Mouse (Mus musculus) lung, embryonic 14.5 days (tissue): ENCODE measurements around the gene Ncoa3. TPM values are rescaled to one million over a fixed set of nuclear protein-coding genes. Genes with fewer than 3 reads are reported as not detected.
A peak's percentile ranks its signal among the peaks of the same experiment; 100 is the strongest.

Experiments used
- ATAC-seq: fragments of 200-750 bp; cut with Nextera tagmentation; 2 replicates; pipeline ENCODE4 v1.8.0; 2017; ENCODE audit warnings: mild to moderate bottlenecking, moderate TSS enrichment, moderate library complexity; ENCODE audit not compliant: insufficient read depth
- DNase-seq: peaks from one replicate; pipeline ENCODE4 v3.0.0-alpha.2; 2015
- H3K27ac ChIP-seq: fragments of 300-500 bp; sonication (generic); 2 replicates; pipeline ENCODE4 v1.5.1; 2014; ENCODE audit warnings: low read depth, mild to moderate bottlenecking, moderate library complexity
- H3K27me3 ChIP-seq: fragments of 300-500 bp; sonication (generic); 2 replicates; pipeline ENCODE4 v1.6.1; 2014; ENCODE audit warnings: low read length, control low read depth; ENCODE audit not compliant: insufficient read depth
- H3K36me3 ChIP-seq: fragments of 300-500 bp; sonication (generic); 2 replicates; pipeline ENCODE4 v1.6.1; 2014; ENCODE audit warnings: control low read depth; ENCODE audit not compliant: insufficient read depth
- H3K4me1 ChIP-seq: fragments of 300-500 bp; sonication (generic); 2 replicates; pipeline ENCODE4 v1.6.1; 2014; ENCODE audit warnings: antibody characterized with exemption, control low read depth; ENCODE audit not compliant: insufficient read depth
- H3K4me2 ChIP-seq: fragments of 300-500 bp; sonication (generic); 2 replicates; pipeline ENCODE4 v1.6.1; 2014; ENCODE audit warnings: mild to moderate bottlenecking
- H3K4me3 ChIP-seq: fragments of 300-500 bp; sonication (generic); 2 replicates; pipeline ENCODE4 v1.5.1; 2014; ENCODE audit warnings: low read depth, low read length
- H3K9ac ChIP-seq: fragments of 300-500 bp; sonication (generic); 2 replicates; pipeline ENCODE4 v1.6.1; 2014
- H3K9me3 ChIP-seq: fragments of 300-500 bp; sonication (generic); 2 replicates; pipeline ENCODE4 v1.6.1; 2016; ENCODE audit warnings: low read depth, low read length, control low read depth
- CTCF ChIP-seq: IDR thresholded peaks from 2 replicates; pipeline ENCODE4 v1.5.1; 2016; ENCODE audit warnings: antibody characterized with exemption, low read depth
- WGBS: fragments of 180-500 bp; shearing (Covaris S2); extraction: QIAGEN DNeasy Blood & Tissue Kit; methylation state at CpG from one replicate; pipeline ENCODE4 v1.1.7; 2014; 5-methylcytosine and 5-hydroxymethylcytosine counted together
- polyA plus RNA-seq: library from polyadenylated mRNA; unstranded; fragments of >200 nt; fragmentation: Nextera tagmentation; extraction: Ambion mirVana; gene quantifications from 2 replicates; pipeline ENCODE4 v1.2.1, GENCODE M21; 2014

Ncoa3 gene
- polyA plus RNA-seq, 1 experiment from 2014 or later: 17.4 TPM

DNA sequence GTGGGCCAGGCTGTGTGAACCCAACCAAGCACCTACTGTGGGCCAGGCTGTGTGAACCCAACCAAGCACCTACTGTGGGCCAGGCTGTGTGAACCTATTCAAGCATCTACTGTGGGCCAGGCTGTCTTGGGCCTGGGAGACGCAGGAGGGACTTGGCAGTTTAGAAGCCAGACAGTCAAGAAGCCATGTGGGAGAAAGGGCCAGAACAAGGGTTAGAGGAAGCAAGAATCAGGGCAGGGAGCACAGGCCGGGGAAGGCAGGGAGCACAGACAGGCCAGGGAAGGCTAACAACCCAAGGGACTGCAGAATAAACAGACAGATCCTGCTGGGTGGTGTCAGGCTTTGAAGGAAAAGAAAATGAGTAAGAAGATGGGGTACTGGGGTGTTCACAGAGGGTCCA, 118.8 kb downstream of the Ncoa3 start:
- no peak for DNase-seq
- H3K36me3 ChIP-seq: no peaks in the 10 kb centered on the region
- WGBS: 74% methylated on average over 2 of the region's 2 CpGs
- no peaks in the 10 kb centered on the region for H3K9me3 ChIP-seq
- no peak overlapping the region for H3K4me3 ChIP-seq
- no peak overlapping the region for H3K4me2 ChIP-seq
- H3K27ac ChIP-seq: no peak overlapping the region
- TF ChIP-seq CTCF: no peak
- no peak for ATAC-seq
- H3K4me1 ChIP-seq: 0 out of 2 replicates have a peak, but pooled peaks cover 4% of the 10 kb centered on the region
- no peaks in the 10 kb centered on the region for H3K27me3 ChIP-seq
- no peak overlapping the region for H3K9ac ChIP-seq

DNA sequence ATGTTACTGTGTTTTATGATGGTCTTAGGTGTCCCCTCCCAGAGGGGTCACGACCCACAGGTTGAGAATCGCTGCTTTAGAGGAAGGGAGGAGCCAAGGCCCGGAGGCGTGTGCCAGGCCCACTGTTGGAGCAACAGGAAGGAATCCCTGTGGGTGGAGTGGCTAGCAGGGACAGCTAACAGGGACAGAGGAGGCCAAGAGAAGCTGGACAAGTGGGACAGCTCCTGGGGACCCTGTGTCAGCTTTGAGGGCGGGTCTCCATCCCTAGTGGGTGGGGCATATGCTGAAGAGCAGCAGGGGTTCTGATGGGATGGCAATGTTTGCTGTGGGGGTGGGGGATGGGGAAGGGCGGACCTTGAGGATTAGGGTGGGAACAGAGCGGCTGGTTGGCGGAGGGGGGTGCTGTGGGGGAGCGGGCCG, 119.4 kb downstream of the Ncoa3 start:
- 0 out of 2 replicates have a peak, but pooled peaks cover 4% of the 10 kb centered on the region for H3K4me1 ChIP-seq
- ATAC-seq: no peak
- H3K36me3 ChIP-seq: no peaks in the 10 kb centered on the region
- 53% methylated on average over 10 of the region's 10 CpGs for WGBS
- DNase-seq: no peak
- no peaks in the 10 kb centered on the region for H3K27me3 ChIP-seq
- no peaks in the 10 kb centered on the region for H3K9me3 ChIP-seq
- TF ChIP-seq CTCF: no peak
- H3K4me2 ChIP-seq: no peak overlapping the region
- H3K27ac ChIP-seq: no peak overlapping the region
- H3K9ac ChIP-seq: no peak overlapping the region
- H3K4me3 ChIP-seq: no peak overlapping the region

DNA sequence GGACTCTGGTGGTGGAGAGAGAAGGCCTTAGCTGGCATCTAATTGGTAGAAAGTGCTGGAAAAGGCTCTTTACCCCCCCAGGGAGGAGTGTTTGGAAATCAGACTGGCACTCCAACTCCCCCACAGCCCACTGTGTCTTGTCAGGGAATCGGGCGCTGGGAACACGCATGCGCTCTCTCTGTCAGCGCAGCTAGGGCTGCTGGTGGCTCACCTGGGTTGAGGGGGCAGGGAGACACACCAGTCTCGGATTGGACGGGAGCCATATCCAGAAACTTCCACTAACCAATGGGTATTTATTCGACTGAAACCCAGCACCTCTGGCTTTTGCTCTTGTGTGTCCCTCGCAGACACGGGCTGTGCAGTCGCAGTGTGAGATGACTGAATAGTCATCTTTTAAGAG, 120.5 kb downstream of the Ncoa3 start:
- Histone ChIP-seq H3K36me3 (no peaks in the 10 kb centered on the region), H3K4me2 (no peak overlapping the region), H3K9ac (no peak overlapping the region), H3K4me3 (no peak overlapping the region), H3K27me3 (no peaks in the 10 kb centered on the region), H3K4me1 (0 out of 2 replicates have a peak, but pooled peaks cover 4% of the 10 kb centered on the region), H3K9me3 (no peaks in the 10 kb centered on the region), H3K27ac (no peak overlapping the region)
- TF ChIP-seq CTCF: no peak
- ATAC-seq (no peak), DNase-seq (no peak)
- WGBS: 85% methylated on average over 11 of the region's 11 CpGs

DNA sequence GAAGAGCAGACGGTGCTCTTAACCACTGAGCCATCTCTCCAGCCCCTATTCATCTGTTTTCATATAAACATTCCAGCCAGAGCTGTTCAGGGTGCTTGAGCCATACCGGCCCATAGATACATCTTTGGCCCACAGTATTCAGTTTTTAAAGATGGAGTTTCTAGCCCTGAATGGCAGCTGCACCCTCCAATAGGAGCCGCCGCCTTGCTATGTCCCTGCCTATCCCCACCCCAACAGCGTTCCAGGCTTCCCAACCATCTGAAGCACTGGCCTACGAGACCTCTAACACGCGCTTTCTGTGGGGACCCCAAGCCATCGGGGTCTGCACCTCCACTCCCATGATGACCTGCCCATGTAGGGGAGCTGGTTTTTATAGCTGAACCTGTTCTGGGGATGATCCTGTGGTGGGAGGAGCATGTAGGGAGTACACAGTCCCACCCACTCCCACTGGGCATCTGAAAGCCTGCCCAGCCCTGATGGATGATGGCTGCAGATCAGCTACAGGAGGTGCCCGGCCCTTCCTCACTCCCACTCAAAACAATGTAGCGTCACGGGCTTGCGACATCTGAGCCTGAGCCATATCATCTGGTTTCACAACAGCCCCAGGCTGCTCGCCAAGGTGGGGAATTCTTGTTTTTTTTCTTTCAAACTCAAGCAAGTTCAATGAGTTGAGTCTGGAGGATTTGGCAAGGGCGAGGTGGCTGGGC, 123.3 kb downstream of the Ncoa3 start:
- Histone ChIP-seq H3K9ac (no peak overlapping the region), H3K4me3 (no peak overlapping the region), H3K27me3 (no peaks in the 10 kb centered on the region), H3K4me1 (0 out of 2 replicates have a peak, but pooled peaks cover 4% of the 10 kb centered on the region), H3K36me3 (0 out of 2 replicates have a peak, but pooled peaks cover 2% of the 10 kb centered on the region), H3K4me2 (no peak overlapping the region), H3K27ac (no peak overlapping the region), H3K9me3 (no peaks in the 10 kb centered on the region)
- ATAC-seq (peak; percentile 51; the same call in 1 of the 2 replicates), DNase-seq (peak; percentile 79)
- TF ChIP-seq CTCF: no peak
- WGBS: 76% methylated on average over 15 of the region's 15 CpGs

DNA sequence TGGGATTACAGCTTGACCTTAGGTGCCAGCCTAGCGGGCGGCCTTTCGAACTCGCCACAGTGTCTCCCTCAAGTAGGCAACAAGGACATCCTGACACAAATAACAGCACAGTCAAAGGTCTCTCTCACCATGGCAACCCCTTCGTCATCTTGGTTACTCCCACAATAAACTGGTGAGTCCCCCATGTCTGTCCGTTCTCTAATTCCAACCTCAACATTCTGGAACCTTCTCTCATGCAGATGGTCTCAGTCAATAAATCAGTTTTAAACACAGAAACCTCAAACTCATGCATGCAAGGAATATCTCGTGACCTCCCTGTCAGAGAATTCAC, 123.8 kb downstream of the Ncoa3 start:
- no peak for TF ChIP-seq CTCF
- Histone ChIP-seq H3K36me3 (0 out of 2 replicates have a peak, but pooled peaks cover 2% of the 10 kb centered on the region), H3K4me3 (no peak overlapping the region), H3K4me2 (no peak overlapping the region), H3K9me3 (no peaks in the 10 kb centered on the region), H3K4me1 (0 out of 2 replicates have a peak, but pooled peaks cover 4% of the 10 kb centered on the region), H3K9ac (no peak overlapping the region), H3K27ac (no peak overlapping the region), H3K27me3 (no peaks in the 10 kb centered on the region)
- ATAC-seq (0 out of 2 replicates have a peak, but pooled peaks have one; percentile 9), DNase-seq (no peak)
- WGBS: 72% methylated on average over 7 of the region's 7 CpGs

DNA sequence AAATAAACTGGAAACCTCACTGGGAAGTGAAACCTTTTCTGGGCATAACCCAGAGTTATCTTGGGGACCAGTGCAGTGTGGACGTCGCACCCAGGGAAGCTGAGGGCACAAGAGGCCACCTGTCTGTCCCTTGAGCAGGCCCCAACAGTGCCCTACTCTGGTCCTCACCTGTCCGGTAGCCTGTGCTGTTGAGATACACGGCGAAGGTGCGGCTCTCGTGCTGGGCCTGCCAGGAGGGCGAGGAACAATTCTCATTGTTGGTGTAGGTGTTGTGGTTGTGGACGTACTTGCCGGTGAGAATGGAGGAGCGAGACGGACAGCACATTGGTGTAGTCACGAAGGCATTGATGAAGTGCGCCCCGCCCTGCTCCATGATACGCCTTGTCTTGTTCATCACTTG, 124.3 kb downstream of the Ncoa3 start:
- 0 out of 2 replicates have a peak, but pooled peaks cover 4% of the 10 kb centered on the region for H3K4me1 ChIP-seq
- H3K27ac ChIP-seq: no peak overlapping the region
- TF ChIP-seq CTCF: no peak
- no peak overlapping the region for H3K4me2 ChIP-seq
- H3K36me3 ChIP-seq: 0 out of 2 replicates have a peak, but pooled peaks cover 2% of the 10 kb centered on the region
- H3K9me3 ChIP-seq: no peaks in the 10 kb centered on the region
- H3K27me3 ChIP-seq: no peaks in the 10 kb centered on the region
- ATAC-seq: no peak
- no peak for DNase-seq
- H3K4me3 ChIP-seq: no peak overlapping the region
- no peak overlapping the region for H3K9ac ChIP-seq
- WGBS: 91% methylated on average over 16 of the region's 16 CpGs

- Histone ChIP-seq H3K4me1 (no peaks in the 10 kb centered on the region), H3K9me3 (no peaks in the 10 kb centered on the region), H3K27ac (no peak overlapping the region; the same call in 1 of the 2 replicates), H3K4me3 (no peak overlapping the region), H3K27me3 (no peaks in the 10 kb centered on the region), H3K9ac (no peak overlapping the region), H3K36me3 (0 out of 2 replicates have a peak, but pooled peaks cover 2% of the 10 kb centered on the region), H3K4me2 (no peak overlapping the region)
- DNase-seq: peak; percentile 30
- 57% methylated on average over 2 of the region's 2 CpGs for WGBS
- no peak for TF ChIP-seq CTCF
- ATAC-seq: no peak
These were observed 127.6 kb downstream of the Ncoa3 start for GRCm38 (mm10) chr2:166119992-166120391.
